ENCODE assay signal across 26 mouse cellular contexts in genomic region chr8:126137452-126137851, GRCm38 (mm10).
"Had no signal": no experiment of that assay in that cellular context is flagged by ENCODE, and none has a peak within 500 bp of the region (broad histone marks: within the 10 kb centered on the region; RNA-seq: fewer than 3 reads in every experiment).

No protein-coding gene starts in this region.

- ATAC-seq: hindbrain, postnatal 0 days; intestine, embryonic 16.5 days; liver, embryonic 12.5 days had no signal

- H3K4me3 ChIP-seq: heart, adult 2 months; heart, embryonic 15.5 days; kidney, embryonic 15.5 days; limb, embryonic 13.5 days; limb, embryonic 15.5 days; liver, embryonic 12.5 days had no signal

- H3K36me3 ChIP-seq: heart, embryonic 13.5 days; heart, embryonic 15.5 days; hindbrain, embryonic 13.5 days; hindbrain, embryonic 15.5 days; kidney, embryonic 15.5 days; limb, embryonic 13.5 days; limb, embryonic 15.5 days; liver, embryonic 12.5 days had no signal

- H3K9ac ChIP-seq: heart, embryonic 13.5 days; heart, embryonic 15.5 days; hindbrain, embryonic 15.5 days; kidney, embryonic 15.5 days; limb, embryonic 13.5 days; limb, embryonic 15.5 days; liver, embryonic 12.5 days; liver, embryonic 14.5 days had no signal

- H3K27ac ChIP-seq: heart, adult 2 months; heart, embryonic 13.5 days; heart, embryonic 15.5 days; hindbrain, embryonic 13.5 days; hindbrain, embryonic 15.5 days; hindbrain, postnatal 0 days; kidney, embryonic 15.5 days; kidney, postnatal 0 days; limb, embryonic 13.5 days; limb, embryonic 15.5 days; liver, embryonic 12.5 days; liver, embryonic 14.5 days had no signal

- DNase-seq: gastrocnemius, postnatal 14 days; gastrocnemius, postnatal 36 days; heart, adult 11 months; heart, adult 2 months; heart, postnatal 14 days; heart, postnatal 36 days; kidney, adult 11 months; kidney, adult 2 months; kidney, adult 9 months; kidney, postnatal 14 days; kidney, postnatal 36 days; layer of hippocampus, adult 9-11 months; layer of hippocampus, postnatal 36 days had no signal

- H3K9me3 ChIP-seq: heart, embryonic 13.5 days; heart, embryonic 15.5 days; hindbrain, embryonic 13.5 days; hindbrain, embryonic 15.5 days; kidney, embryonic 15.5 days; limb, embryonic 13.5 days; limb, embryonic 15.5 days had no signal

- H3K4me2 ChIP-seq: heart, embryonic 11.5 days; kidney, embryonic 15.5 days; liver, embryonic 12.5 days had no signal
